Mouse (Mus musculus): ENCODE data around the gene Stx8.

Gene Stx8

GRCm38 (mm10) chr11:68223143-68223542 lies 257.1 kb downstream of the Stx8 start:
- in situ Hi-C loops (cut with MseI, MboI), result no loop called here

DNA sequence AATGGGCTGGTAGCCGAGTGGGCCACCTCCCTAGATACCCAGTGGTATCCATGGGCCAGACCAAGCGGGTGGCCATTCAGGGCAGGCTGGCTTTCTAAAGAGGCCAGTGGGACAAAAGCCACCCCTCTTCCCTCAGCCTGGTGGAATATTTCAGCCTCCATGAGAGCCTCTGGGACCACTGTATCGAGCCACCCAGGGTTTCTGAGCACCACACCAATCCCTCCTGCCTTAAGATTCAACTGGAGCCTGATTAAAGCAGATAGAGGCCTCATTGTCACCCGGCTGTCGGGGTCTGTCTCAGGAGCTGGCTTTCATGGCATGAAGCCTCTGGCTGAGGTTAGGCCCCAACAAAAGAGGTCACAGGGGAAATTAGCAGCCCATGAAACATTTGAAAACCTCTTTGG lies 260.7 kb downstream of the Stx8 start:
- in situ Hi-C loops (cut with MseI, MboI), result no loop called here

GRCm38 (mm10) chr11:68227837-68228236 lies 261.8 kb downstream of the Stx8 start:
- in situ Hi-C loops (cut with MseI, MboI), result no loop called here

GRCm38 (mm10) chr11:68228941-68229665 lies 263.1 kb downstream of the Stx8 start:
- in situ Hi-C loops (cut with MseI, MboI), result no loop called here

DNA sequence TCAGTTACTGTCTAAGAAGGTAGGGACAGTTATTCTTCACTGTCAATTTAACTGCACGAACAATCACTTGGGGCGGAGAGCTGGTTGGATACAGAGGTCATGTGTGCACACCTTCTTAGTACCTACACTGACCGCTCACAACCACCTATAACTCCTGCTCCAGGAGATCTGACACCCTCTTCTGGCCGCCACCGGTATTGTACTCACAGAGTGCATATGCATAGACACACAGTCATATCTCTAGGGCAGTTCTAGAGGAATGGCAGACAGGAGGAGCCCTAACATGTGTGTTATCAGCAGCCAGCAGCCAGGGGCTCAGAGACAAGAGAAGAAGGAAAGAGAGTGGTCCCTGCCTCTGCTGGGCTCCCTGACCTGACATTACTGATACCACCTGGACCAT lies 265.6 kb downstream of the Stx8 start:
- in situ Hi-C loops (cut with MseI, MboI), result no loop called here

DNA sequence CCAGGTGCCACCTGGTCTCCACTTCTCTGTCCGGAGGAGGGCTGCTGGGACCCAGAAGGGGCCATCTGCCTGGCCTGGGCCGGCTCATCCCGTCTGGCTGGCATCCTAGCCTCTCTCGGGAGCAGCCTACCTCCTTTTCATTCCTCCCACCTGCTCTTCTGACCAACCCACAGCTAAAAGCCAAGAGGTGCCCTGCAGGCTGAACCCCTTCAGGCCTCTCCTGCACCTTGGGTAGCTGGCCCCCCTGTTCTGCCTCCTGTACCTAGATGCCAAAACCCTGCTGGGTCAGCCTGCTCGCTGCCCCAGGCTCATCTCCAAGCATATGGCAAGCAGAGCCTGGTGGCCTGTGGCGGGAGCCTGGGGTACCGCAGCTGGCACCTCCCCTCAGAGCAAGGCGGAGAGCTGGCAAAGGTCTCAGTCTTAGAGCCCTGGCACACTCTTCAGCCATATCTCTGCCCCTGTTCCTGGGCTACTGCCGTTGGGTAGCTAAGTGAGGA lies 267.5 kb downstream of the Stx8 start:
- in situ Hi-C loops (cut with MseI, MboI), result no loop called here

DNA sequence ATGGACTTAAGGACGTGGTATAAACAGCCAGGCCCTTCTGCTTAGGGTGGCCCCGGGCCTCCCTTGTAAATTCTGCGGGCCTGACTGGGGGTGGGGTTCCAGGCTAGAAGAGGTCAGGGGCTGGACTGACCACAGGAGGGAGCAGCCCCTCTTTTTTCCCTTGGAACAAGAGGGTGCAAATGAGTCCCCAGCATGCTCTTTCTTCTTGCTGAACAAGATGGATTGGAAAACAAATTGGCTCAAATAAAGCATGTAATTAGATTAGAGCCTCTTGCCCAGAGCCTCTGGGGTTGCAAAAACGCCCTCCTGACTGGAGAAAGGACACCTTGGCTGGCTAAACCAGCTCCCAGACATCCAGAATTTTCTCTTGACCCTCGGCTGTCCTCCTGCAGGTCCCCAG lies 273.8 kb downstream of the Stx8 start:
- in situ Hi-C loops (cut with MseI, MboI), result no loop called here

DNA sequence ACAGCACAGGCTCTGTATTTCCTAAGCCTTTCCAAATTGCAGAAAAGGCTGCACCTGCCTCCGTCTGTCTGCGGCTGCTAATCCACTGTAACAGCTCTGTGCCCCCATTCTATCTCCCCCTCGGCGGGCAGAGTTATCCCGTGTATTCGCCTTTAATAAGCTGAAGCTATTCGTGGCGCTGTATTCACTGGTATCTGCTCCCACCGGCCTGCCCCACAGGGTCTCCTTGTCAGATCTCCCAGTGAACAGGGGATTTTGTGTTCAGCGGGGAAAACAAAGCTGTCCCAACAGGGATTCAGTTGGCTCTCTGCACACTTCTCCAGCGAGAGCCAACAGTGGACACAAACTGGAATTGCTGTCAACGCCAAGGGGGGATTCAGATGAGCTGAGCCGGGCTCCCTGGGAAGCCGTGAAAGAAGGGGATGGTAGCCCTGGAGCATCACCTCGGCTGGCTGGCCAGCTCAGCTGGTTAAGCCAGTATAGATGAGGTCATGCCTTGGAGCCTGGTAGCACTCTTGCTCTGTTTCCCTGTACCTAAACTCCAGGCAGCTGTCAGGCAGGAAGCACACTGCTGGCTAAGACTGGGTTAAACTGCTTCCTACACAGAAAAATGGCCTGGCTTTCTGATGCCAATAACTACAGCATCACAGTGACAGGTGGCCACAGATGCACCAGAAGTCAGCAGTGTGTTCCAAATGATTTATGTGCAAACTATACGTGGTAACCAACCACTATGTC lies 278.4 kb downstream of the Stx8 start:
- in situ Hi-C loops (cut with MseI, MboI), result no loop called here

DNA sequence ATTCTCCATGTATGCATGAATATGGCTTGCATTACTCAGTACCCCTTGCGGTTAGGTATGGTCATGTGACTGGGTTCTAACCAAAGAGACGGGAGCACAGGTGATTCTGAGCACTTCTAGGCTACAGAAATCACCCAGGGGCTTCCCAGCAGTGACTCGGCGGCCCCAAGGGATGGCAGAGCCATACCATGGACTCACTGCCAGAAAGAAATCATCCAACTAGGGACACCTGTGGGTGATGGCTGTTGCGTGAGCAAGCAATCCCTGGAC lies 278.9 kb downstream of the Stx8 start:
- in situ Hi-C loops (cut with MseI, MboI), result no loop called here

DNA sequence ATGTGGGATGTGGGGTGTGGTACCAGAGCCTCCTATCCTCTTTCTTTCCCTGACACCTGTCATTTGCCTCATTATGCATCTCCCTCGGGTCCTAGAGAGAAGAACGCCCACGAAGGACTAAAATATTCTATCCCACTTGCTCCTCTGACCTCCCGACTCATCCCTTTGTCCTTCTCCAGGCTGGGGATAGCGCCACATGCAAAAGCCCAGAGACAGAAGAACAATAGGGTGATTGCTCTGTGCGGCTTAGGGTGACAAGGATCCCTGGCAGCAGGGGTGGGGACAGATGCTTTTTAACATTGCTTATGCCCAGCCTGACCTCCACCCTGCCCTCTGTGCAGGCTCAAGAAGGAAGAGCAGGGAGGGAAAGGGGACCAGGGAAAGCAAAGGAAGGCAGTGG lies 281.9 kb downstream of the Stx8 start:
- in situ Hi-C loops (cut with MseI, MboI), result no loop called here

- in situ Hi-C loops (cut with MseI, MboI), result no loop called here
Observed at GRCm38 (mm10) chr11:68250106-68250505, 284.1 kb downstream of the Stx8 start.

- in situ Hi-C loops (cut with MseI, MboI), result no loop called here
Observed at GRCm38 (mm10) chr11:68253531-68253930, 287.5 kb downstream of the Stx8 start.
